Comparison of ENCODE assay signal across 17 mouse cellular contexts in genomic region chr16:18327936-18328335, GRCm38 (mm10).
"Had no signal": no experiment of that assay in that cellular context is flagged by ENCODE, and none has a peak within 500 bp of the region (broad histone marks: within the 10 kb centered on the region; RNA-seq: fewer than 3 reads in every experiment).

No protein-coding gene starts in this region.

- H3K27ac ChIP-seq: lung, embryonic 15.5 days; macrophage; midbrain, embryonic 13.5 days; midbrain, embryonic 15.5 days; neural tube, embryonic 12.5 days; stomach, embryonic 15.5 days; stomach, postnatal 0 days had no signal

- H3K4me2 ChIP-seq: lung, embryonic 15.5 days; midbrain, embryonic 11.5 days; midbrain, embryonic 13.5 days; midbrain, embryonic 15.5 days; neural tube, embryonic 12.5 days; stomach, embryonic 15.5 days had no signal

- H3K9ac ChIP-seq: lung, embryonic 15.5 days; midbrain, embryonic 13.5 days; midbrain, embryonic 15.5 days; neural tube, embryonic 12.5 days; stomach, embryonic 15.5 days had no signal

- H3K4me3 ChIP-seq: lung, embryonic 15.5 days; megakaryocyte, embryonic 14.5 days; midbrain, embryonic 13.5 days; midbrain, embryonic 15.5 days; neural tube, embryonic 12.5 days; stomach, embryonic 15.5 days had no signal

- H3K4me1 ChIP-seq: lung, embryonic 15.5 days; midbrain, embryonic 13.5 days; midbrain, embryonic 15.5 days; neural tube, embryonic 12.5 days; stomach, embryonic 15.5 days had no signal

- H3K27me3 ChIP-seq: lung, embryonic 15.5 days; megakaryocyte, embryonic 14.5 days; midbrain, embryonic 13.5 days; midbrain, embryonic 15.5 days; neural tube, embryonic 12.5 days; stomach, embryonic 15.5 days had no signal

- H3K9me3 ChIP-seq: lung, embryonic 15.5 days; megakaryocyte, embryonic 14.5 days; midbrain, embryonic 13.5 days; midbrain, embryonic 15.5 days; neural tube, embryonic 12.5 days; stomach, embryonic 15.5 days had no signal

- ATAC-seq: lung, postnatal 0 days; midbrain, embryonic 13.5 days; midbrain, embryonic 15.5 days had no signal

- H3K36me3 ChIP-seq: lung, embryonic 15.5 days; midbrain, embryonic 15.5 days; stomach, embryonic 15.5 days had no signal

- DNase-seq: lung, adult 2 months; lung, postnatal 14 days; lung, postnatal 36 days; right cerebral cortex, postnatal 14 days; thymus, adult 2 months; thymus, postnatal 25 days; thymus, postnatal 4 days had no signal
